Mouse (Mus musculus) small intestine, adult 2 months (tissue): ENCODE measurements around the gene Slc2a8. TPM values are rescaled to one million over a fixed set of nuclear protein-coding genes. Genes with fewer than 3 reads are reported as not detected.
A peak's percentile ranks its signal among the peaks of the same experiment; 100 is the strongest.

Experiments
- H3K27ac ChIP-seq: fragments of 200-500 bp; 2 replicates; pipeline ENCODE4 v1.5.1; 2012; ENCODE audit warnings: low read depth, low read length, control low read depth, inconsistent platforms; ENCODE audit not compliant: insufficient read depth
- H3K27me3 ChIP-seq: fragments of 200-500 bp; 2 replicates; pipeline ENCODE4 v1.6.1; 2012; ENCODE audit warnings: mild to moderate bottlenecking, moderate library complexity, low read length, inconsistent platforms; ENCODE audit not compliant: control insufficient read depth, insufficient read depth
- H3K36me3 ChIP-seq: fragments of 200-500 bp; 2 replicates; pipeline ENCODE4 v1.6.1; 2012; ENCODE audit warnings: mild to moderate bottlenecking, low read length, control low read depth, inconsistent platforms; ENCODE audit not compliant: control insufficient read depth, insufficient read depth
- H3K4me1 ChIP-seq: fragments of 200-500 bp; 2 replicates; pipeline ENCODE4 v1.6.1; 2012; ENCODE audit warnings: low read length, inconsistent platforms, mixed read lengths; ENCODE audit not compliant: control insufficient read depth, insufficient read depth, insufficient read length
- H3K4me3 ChIP-seq: fragments of 200-500 bp; 2 replicates; pipeline ENCODE4 v1.5.1; 2012; ENCODE audit warnings: low read depth, mild to moderate bottlenecking, control low read depth, inconsistent platforms, low read length, moderate library complexity
- CTCF ChIP-seq: fragments of 200-500 bp; IDR thresholded peaks from 2 replicates; pipeline ENCODE4 v1.5.1; 2012; ENCODE audit warnings: low read depth, mild to moderate bottlenecking, control low read depth, inconsistent platforms, low read length, moderate library complexity, mixed read lengths; ENCODE audit not compliant: insufficient replicate concordance, insufficient read length; ENCODE audit errors: extremely low read depth
- POLR2A ChIP-seq: fragments of 200-500 bp; IDR thresholded peaks from 2 replicates; pipeline ENCODE4 v1.6.1; 2012; ENCODE audit warnings: low read depth, mild to moderate bottlenecking, control low read depth, inconsistent platforms, low read length, moderate library complexity
- WGBS: fragments of 180-500 bp; shearing (Covaris S2); methylation state at CpG from one replicate; pipeline ENCODE4 v1.1.7; 2018; 5-methylcytosine and 5-hydroxymethylcytosine counted together
- polyA plus RNA-seq: library from polyadenylated mRNA; depleted of rRNA; stranded (reverse); fragments of >200 nt; gene quantifications from 2 replicates; pipeline ENCODE4 v1.2.3, GENCODE M21; 2012

The Slc2a8 gene
- polyA plus RNA-seq, 1 experiment, result 46.7 TPM

DNA sequence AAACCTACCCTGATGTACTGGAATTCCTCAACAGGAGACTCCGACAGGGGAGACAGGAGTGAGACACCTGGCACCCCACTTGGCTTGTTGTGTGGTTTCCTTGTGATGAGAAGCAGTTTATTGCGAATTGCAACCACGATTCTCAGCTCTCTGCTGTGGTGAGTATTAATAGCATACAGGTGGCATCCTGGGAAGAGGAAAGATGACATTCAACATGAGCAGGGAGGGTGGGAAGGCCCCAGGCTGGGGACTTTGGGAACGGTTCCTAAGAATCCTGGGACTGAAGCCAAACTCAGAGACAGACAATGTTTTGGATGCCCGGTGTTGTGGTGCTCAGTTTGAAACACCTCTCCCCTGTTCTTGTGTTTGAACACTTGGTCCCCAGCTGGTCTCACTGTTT is 23.2 kb upstream of the Slc2a8 start:
- 59% methylated on average over 5 of the region's 5 CpGs for WGBS
- H3K36me3 ChIP-seq, result no peaks in the 10 kb centered on the region

GRCm38 (mm10) chr2:33002144-33002543 is 20.3 kb upstream of the Slc2a8 start:
- 87% methylated on average over 7 of the region's 7 CpGs for WGBS
- Histone ChIP-seq H3K36me3 (no peaks in the 10 kb centered on the region), H3K4me3 (no peak overlapping the region), H3K4me1 (no peaks in the 10 kb centered on the region), H3K27ac (no peak overlapping the region), H3K27me3 (no peaks in the 10 kb centered on the region)
- no peak for TF ChIP-seq POLR2A
- TF ChIP-seq CTCF, result no peak

More for the DNA sequence above, 23.2 kb upstream of the Slc2a8 start:
- Histone ChIP-seq H3K4me1 (no peaks in the 10 kb centered on the region), H3K27ac (no peak overlapping the region), H3K27me3 (no peaks in the 10 kb centered on the region), H3K4me3 (no peak overlapping the region)
- TF ChIP-seq CTCF, result no peak

DNA sequence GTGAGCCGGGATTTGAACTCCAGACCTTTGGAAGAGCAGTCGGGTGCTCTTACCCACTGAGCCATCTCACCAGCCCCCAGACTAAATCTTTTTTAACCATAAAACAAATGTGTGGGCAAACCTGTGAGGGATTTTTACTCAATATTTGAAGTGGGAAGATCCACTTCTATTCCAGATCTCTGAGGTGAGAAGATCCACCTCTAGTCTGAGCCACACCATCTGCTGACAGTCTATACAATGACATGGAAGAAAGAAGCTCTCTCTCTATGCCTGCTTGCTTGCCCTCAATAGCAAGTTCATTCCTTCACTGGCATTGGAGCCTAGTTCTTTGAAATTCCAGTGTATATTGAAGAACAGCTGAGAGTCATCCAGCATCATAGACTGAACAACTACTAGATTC is 17.9 kb upstream of the Slc2a8 start:
- 92% methylated on average over 2 of the region's 2 CpGs for whole genome bisulfite sequencing
- Histone ChIP-seq H3K36me3 (no peaks in the 10 kb centered on the region), H3K27me3 (no peaks in the 10 kb centered on the region), H3K4me3 (no peak overlapping the region), H3K27ac (no peak overlapping the region), H3K4me1 (no peaks in the 10 kb centered on the region)
- no peak for TF ChIP-seq POLR2A
- TF ChIP-seq CTCF, result no peak

DNA sequence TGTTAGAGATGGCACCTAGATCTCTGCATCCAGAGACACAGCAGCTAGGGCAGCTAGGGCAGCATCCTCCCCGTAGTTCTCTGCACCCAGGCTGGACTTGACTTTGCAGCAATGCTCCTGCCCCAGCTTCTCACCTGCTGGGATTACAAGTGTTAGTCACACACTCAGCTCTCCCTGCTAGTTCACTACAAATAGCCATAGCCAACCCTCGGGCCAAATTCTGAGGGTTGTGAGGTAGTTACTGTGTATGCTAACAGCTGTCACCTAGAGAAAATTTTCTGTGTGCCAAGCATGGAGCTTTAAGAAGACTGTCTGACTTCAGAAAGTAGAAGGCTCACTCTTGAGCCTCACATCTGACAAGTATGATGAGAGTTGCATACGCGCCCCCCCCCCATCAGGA is 15.9 kb upstream of the Slc2a8 start:
- H3K4me1 ChIP-seq, result no peaks in the 10 kb centered on the region
- no peak for TF ChIP-seq POLR2A
- no peak for TF ChIP-seq CTCF
- H3K27ac ChIP-seq, result no peak overlapping the region
- H3K4me3 ChIP-seq, result no peak overlapping the region
- H3K36me3 ChIP-seq, result no peaks in the 10 kb centered on the region
- no peaks in the 10 kb centered on the region for H3K27me3 ChIP-seq
- WGBS, result 91% methylated on average over 4 of the region's 4 CpGs

DNA sequence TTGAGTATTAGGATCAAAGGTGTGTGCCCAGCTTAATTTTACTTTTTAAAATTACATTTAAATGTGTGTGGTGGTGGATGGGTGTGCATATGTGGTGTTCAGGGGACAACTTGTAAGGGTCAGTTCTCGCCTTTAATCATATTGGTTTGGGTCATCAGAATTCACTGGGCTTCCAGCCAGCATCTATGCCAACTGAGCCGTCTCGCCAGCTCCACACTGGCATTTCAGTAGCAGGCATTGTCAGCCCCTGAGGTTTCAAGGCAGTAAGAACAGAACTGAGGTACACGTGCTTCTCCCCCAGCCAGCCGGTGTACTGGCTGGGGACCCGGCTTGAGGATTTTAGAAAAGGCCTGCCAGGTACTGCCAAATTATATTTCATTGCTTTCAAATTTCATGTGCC is 15.2 kb upstream of the Slc2a8 start:
- H3K27me3 ChIP-seq, result no peaks in the 10 kb centered on the region
- 87% methylated on average over 6 of the region's 6 CpGs for WGBS
- H3K4me3 ChIP-seq, result no peak overlapping the region
- no peaks in the 10 kb centered on the region for H3K4me1 ChIP-seq
- no peaks in the 10 kb centered on the region for H3K36me3 ChIP-seq
- no peak overlapping the region for H3K27ac ChIP-seq
- TF ChIP-seq POLR2A (no peak), CTCF (no peak)

DNA sequence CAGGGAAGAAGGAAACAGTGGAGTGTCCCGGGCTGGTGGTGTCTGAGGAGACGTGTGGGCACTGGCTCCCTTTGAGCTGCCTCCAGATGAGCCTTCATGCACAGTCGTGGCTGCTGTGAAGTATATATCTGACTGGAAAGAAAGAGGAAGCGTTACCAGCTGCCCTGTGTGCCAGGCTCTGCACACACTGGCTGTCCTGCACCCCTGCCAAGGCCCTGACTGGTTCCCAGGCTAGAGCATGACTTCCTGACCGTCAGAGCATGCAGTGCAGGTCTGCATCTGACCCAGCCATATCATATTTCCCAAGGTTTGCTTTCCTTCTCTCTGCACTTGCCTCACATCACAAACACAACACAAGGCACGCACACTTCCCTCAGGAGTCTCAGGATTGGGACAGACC is 10.2 kb upstream of the Slc2a8 start:
- no peak overlapping the region for H3K27ac ChIP-seq
- TF ChIP-seq POLR2A, result no peak
- no peak for TF ChIP-seq CTCF
- WGBS, result 61% methylated on average over 6 of the region's 6 CpGs
- H3K27me3 ChIP-seq, result no peaks in the 10 kb centered on the region
- no peak overlapping the region for H3K4me3 ChIP-seq
- H3K4me1 ChIP-seq, result no peaks in the 10 kb centered on the region
- H3K36me3 ChIP-seq, result no peaks in the 10 kb centered on the region

GRCm38 (mm10) chr2:32990167-32990832 is 8.4 kb upstream of the Slc2a8 start:
- no peaks in the 10 kb centered on the region for H3K4me1 ChIP-seq
- WGBS, result 61% methylated on average over 13 of the region's 13 CpGs
- H3K27me3 ChIP-seq, result no peaks in the 10 kb centered on the region
- no peak overlapping the region for H3K4me3 ChIP-seq
- H3K36me3 ChIP-seq, result no peaks in the 10 kb centered on the region
- peak; percentile 26; the same call in 1 of the 2 replicates for TF ChIP-seq CTCF
- TF ChIP-seq POLR2A, result no peak
- no peak overlapping the region for H3K27ac ChIP-seq

- Histone ChIP-seq H3K27me3 (no peaks in the 10 kb centered on the region), H3K4me1 (no peaks in the 10 kb centered on the region), H3K36me3 (no peaks in the 10 kb centered on the region), H3K27ac (no peak overlapping the region), H3K4me3 (no peak overlapping the region)
- 29% methylated on average over 3 of the region's 3 CpGs for WGBS
- TF ChIP-seq CTCF (no peak), POLR2A (no peak)
Observed at GRCm38 (mm10) chr2:32989376-32989775, 7.5 kb upstream of the Slc2a8 start.
